Mouse (Mus musculus): ENCODE results near the gene Rin1.
"Not testable (repeated sequence)": the region's sequence is repeated elsewhere in the genome, so short reads cannot be mapped to it uniquely, and the experiment has no call there.

The Rin1 gene

DNA sequence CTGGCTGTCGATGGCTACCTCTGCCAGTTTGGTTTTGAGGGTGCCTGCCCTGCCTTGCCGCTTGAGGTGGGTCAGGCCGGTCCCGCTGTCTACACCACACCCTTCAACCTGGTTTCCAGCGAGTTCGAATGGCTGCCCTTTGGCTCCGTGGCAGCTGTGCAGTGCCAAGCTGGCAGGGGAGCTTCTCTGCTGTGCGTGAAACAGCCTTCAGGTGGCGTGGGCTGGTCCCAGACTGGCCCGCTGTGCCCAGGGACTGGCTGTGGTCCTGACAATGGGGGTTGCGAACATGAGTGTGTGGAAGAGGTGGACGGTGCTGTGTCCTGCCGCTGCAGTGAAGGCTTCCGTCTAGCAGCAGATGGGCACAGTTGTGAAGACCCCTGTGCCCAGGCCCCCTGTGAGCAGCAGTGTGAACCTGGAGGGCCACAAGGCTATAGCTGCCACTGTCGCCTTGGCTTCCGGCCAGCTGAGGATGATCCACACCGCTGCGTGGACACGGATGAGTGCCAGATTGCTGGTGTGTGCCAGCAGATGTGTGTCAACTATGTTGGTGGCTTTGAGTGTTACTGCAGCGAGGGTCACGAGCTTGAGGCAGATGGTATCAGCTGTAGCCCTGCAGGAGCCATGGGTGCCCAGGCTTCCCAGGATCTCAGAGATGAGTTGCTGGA, 18.4 kb downstream of the Rin1 start:
- DNase-seq (ENCODE audit: low read depth, low spot score), result no peak

DNA sequence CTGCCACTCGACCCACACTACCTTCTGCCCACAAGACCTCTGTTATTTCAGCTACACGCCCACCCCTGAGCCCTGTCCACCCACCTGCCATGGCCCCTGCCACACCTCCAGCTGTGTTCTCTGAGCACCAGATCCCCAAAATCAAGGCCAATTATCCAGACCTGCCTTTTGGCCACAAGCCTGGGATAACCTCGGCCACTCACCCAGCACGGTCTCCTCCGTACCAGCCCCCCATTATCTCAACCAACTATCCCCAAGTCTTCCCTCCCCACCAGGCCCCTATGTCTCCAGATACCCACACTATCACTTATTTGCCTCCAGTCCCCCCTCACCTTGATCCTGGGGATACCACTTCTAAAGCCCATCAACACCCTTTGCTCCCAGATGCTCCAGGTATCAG, 19.2 kb downstream of the Rin1 start:
- DNase-seq (ENCODE audit: low read depth, low spot score), result no peak

DNA sequence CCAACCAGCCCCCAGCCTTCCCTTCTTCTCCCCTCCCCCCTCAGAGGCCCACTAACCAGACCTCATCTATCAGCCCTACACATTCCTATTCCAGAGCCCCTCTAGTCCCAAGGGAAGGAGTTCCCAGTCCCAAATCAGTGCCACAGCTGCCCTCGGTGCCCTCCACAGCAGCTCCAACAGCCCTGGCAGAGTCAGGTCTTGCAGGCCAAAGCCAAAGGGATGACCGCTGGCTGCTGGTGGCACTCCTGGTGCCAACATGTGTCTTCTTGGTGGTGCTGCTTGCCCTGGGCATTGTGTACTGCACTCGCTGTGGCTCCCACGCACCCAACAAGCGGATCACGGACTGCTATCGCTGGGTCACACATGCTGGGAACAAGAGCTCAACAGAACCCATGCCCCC, 19.7 kb downstream of the Rin1 start:
- DNase-seq (ENCODE audit: low read depth, low spot score), result no peak

DNA sequence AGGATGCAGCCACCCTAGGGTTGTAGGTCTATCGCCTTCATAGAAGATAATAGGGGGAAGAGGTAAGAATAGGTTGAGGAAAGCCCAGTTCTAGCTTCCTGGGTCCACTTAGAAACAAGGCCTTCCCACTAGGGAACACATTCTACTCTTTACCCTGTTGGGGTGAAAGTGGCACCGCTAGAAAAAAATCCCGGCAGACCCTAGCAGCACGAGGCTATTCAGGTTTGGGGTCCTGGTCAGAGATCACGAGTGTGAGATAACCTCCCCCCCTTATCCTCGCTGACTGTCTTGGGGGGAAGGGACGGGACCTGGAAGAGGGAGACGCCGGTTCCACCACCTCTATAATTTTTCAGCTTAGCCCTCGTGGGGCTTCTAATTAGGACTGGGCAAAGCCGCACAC, 20.8 kb downstream of the Rin1 start:
- no peak for DNase-seq (ENCODE audit: low read depth, low spot score)

DNA sequence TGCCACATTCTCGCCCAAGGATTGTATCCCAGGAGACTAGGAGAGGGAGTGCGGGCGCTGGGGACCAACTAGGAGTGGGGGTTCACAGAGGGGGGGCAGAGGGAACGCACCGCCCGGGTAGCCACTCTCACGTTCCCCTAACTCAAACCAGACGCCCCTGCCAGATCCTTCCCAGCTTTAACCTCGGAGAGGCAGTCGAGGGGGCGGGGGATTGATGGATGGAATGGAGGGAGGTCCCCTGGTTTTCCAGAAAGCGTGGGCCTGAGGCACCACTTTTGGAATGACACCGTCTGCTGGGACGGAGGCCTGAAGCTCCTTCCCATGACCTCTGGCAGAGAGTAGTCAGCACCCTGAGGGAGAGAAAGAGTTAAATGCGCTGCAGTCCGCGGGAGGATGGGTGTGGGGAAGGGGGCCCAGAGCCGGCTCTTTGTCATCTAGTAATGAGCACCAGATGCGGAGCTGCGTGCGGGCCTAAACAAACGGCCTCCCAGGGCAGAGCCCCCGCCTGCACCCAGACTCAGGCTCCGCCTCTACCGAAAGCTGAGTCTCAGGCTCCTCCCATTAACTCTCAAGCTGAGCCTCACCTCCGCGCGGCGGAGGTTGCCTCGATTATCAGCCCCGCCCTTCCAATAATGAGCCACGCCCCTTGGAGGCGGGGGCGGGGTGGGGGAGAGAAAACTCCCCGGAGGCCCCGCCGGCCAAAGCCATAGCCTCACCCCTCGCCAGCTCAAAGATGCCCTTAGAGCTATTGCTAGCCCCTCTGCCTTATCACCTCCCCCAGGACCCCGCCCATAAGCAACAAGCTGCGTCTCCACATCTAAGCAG, 21.5 kb downstream of the Rin1 start:
- peak; percentile 71 for DNase-seq (ENCODE audit: low read depth, low spot score)

DNA sequence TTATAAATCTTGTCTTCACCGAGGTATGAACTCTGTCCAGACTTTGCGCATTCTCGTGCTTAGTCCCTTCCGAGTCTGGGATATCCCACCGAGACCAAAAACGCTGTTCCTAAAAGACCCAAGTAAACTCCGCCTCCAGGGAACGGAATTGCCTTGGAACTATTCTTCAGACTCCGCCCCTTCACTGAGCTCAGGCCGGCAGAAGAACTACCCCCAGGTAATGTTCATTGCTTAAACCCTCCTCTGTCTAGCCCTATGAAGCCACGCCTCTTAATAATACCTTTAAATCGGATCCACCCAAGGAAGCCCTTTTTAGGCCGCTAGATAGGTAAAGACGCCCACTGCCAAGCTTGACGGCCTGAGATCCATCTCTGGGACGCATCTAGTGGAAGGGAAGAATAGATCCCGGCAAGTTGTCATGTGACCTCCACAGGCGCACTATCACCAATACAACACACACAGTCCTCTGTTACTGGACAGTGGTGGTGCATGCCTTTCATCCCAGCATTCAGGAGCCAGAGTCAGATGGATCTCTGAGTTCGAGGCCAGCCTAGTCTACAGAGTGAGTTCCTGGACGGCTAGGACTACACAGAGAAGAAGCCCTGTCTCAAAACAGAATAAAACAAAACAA, 22.2 kb downstream of the Rin1 start:
- no peak for DNase-seq (ENCODE audit: low read depth, low spot score)

DNA sequence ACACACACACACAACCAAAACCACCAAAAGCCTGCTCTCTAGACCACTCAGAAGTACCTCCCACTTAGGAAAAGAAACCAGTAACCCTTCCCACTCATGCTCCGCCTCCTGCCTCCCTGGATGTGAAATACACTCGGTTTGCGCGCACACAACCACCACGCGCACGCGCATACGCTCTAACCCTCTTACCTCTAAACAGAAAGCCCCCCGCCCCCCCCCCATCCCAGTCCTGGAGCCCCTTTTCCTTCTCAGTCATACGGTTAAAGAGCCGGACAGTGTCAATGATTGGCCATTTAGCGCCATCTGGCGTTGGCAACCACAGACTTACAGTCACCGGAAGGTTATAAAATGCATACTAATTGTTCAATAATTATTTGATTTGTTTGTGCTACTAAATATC, 22.7 kb downstream of the Rin1 start:
- peak; percentile 74 for DNase-seq (ENCODE audit: low read depth, low spot score)

DNA sequence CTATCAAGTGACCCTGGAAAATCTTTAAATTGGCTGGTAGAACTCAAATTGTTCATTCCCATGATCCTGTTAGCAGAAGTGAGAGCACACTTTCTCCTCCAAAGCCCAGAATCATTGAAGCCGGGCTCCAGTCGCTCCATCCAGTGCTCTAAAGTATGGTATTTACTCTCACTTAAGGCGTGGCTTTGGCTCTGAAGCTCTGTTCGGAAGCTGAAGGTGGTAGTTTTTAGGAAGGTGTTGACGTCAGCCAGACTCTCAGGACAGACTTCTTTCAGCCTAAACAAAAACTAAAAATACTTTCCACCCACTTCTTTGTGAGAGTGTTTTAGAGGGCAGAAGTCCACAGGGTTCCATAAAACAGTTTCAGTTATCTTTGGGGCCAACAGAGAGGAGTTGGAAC, 23.2 kb downstream of the Rin1 start:
- peak; percentile 66 for DNase-seq (ENCODE audit: low read depth, low spot score)

DNA sequence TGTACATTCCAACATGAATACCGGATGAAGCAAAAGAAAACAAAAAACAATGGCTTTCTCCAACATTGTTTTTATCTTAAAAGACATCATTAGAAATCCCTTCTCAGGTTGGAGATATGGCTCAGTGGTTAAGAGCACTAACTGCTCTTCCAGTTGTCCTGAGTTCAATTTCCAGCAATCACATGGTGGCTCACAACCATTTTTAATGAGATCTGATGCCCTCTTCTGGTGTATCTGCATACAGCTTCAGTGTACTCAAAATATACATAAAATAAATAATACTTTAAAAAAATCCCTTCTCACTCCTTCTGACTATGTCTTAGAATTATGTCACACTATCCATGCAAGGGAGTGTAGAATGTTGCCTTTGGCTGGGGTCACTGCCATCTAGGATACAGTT, 29.0 kb downstream of the Rin1 start:
- no peak for DNase-seq (ENCODE audit: low read depth, low spot score)

DNA sequence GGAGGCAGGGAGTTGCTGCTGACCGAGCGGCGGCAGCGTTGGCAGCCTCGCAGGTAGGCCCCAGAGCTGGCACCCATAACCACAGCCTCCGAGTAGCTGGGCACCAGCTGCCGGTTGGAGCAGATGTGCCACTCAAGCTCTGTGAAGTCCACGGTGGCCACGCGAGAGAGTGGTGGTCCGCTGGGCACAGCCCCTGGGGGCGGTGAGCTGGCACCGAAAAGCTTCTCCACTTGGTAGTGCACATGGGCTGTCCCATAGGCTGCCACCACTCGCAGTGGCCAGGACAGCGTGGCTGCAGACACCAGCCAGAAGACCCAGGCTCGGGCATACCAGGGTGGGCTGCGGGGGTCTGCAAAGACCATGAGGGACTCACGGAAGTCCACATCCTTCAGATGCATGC, 31.7 kb downstream of the Rin1 start:
- no peak for DNase-seq (ENCODE audit: low read depth, low spot score)

DNA sequence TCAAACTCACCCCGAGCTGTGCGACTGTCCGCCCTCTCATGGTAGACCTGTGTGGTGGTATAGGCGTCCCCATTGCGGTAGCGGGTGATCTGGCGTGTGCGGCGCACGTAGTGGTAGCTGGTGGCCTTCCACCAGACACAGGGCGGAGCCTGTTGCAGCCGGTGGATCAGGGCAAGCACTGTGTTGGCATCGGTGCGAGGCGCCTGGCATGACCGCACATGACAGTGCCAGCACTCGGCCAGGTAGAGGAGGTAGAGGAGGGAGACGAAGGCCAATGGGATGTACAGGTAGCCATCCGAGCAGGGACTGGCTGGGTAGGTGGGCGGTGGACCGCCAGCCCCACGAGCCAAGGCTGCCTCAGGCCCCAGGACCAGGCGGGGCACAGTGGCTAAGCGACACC, 32.3 kb downstream of the Rin1 start:
- DNase-seq (ENCODE audit: low read depth, low spot score), result no peak

DNA sequence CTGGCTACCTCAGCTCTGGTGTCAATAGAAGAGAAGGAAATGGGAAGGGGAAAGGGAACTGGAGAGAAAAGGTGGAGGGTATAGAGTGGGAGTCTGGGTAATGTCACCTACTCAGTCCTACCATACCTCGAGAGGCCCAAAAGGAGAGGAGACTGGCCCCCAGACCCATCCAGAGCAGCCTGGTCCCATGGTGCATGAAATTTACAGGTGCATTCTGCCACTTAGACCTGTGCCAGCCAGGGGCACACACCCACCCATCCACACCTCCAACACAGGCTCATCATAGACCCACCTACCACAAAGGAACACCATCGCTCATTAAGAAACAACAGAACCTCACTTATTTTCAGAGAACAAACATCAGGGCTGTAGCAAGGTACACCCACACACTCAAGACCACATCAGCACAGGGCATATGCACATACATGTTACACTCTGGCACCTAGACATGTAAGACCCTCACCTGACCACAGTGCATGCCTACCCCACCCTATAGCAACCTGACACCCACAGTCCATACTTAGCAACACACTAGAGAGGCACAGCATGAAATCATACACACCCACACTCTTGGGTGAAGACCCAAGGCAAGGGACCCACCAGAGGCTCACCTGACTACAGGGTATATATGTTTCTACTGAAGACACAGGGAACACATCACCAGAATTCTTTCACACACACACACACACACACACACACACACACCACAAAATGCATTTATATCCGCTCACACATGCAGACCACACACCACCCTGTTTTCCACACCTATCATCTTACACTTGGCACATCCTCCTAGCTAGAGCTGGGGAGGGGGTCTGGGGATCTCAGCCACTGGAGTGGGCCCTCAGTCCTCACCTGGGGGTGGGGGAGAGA, 33.9 kb downstream of the Rin1 start:
- DNase-seq (ENCODE audit: low read depth, low spot score), result no peak

DNA sequence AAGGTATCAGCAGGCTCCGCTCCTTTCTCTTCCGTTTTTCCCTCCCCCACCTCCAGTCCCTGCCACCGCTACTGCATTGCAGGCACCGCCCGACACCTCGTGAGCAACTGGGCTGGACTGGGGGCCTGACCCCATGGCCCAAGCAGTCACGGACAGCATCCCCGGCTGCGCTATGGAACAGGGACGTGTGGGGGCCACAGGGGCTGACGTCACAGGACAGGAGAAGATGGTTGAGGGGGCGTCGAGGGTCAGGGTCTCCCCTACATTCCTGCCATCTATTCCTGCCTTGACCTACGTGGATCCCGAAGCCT, 34.5 kb downstream of the Rin1 start:
- DNase-seq (ENCODE audit: low read depth, low spot score), result peak; percentile 63

DNA sequence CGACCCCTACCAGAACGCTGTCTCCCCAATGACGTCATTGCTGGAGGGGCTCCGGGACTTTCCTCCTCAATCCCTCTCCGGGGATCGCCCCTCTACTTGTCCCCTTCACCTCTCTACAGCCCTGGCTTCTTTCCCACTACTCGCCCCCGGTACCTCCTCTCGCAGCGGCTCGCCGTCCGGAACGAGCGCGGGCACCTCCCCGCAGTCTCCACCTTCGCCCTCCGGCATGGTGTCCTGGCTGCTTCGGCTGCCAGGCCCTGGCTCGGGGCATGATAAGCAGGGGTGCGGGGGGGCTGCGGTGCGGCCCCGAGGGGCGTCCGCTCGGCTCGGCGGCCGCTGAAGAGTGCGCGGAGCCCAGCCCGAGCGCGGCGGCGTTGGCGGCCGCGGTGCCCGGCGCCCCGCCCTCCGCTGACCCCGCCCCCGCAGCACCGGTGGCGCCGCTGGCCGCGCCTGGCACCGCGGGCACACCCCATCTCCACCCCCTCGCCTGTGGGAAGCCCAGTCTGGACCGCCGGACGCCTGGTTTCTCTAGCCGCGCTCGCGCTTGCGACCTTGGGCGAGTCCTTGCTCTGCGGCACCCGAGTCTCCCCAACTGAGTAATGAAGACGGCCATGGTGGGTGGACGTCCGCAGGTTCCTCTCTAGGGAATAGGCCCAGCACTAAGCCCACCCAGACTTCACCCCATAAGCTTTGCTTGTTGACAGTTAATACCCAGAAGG, 35.0 kb downstream of the Rin1 start, which contains the start of gene Tmem151a:
TSS of gene Tmem151a (minus strand) at position 387 of the 719 bp plus-strand sequence.
- peak; percentile 87 for DNase-seq (ENCODE audit: low read depth, low spot score)

DNA sequence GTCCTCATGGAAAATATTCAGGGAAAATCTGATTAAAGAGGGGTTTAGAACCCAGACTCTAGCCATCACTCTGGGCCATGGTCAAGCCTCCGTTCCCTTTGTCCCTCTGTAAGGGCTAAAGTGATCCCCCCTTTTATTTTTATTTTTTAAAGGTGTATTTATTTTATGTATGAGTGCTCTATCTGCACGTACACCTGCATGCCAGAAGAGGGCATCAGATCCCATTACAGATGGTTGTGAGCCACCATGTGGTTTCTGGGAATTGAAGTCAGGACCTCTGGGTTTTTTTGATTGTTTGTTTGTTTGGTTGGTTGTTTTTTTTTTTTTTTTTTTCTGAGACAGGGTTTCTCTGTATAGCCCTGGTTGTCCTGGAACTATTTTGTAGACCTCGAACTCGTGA, 36.3 kb downstream of the Rin1 start:
- not testable (repeated sequence) for DNase-seq (ENCODE audit: low read depth, low spot score)

DNA sequence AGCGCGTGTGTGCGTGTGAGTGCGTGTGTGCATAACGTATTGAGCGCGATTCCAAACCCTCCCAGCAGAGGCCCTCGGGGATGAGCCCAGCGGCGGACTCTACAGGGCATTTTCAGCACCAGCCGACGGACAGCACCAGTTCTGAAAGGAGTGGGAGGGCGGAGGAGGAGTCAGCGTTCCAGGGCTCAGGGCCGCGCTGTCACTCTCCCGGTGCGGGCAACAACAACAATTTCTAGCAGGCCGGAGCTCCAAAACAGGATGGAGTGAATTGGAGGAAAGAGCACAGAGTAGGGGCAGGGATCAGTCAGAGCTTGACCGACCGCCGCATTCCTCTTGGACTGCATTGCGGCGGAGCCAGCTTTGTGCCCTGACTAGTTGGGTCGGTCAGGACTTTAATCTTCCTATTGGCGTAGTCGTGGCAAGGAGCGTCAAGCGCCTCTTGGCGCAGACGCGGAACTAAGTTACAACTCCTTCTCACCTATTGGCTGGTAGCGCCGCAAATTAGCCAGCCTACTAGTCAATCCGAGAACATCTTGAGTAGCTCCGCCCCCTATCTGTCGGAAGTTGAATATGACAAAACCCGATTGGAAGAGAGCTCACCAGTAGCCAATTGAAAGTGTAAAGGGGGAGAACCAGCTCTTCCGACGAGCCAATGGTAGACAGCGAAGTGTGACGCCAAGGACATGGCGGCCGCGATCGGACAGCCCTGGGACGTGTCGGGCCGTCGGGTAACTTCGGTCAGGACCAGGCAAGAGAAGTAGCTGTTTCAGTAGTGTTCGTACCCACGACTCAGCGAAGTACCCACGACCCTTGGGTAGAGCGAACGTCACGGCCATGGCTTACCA, 37.8 kb downstream of the Rin1 start, which contains the start of gene Yif1a:
TSS of gene Yif1a (plus strand) at position 655 of the 845 bp plus-strand sequence.
- DNase-seq (ENCODE audit: low read depth, low spot score), result peak; percentile 100

DNA sequence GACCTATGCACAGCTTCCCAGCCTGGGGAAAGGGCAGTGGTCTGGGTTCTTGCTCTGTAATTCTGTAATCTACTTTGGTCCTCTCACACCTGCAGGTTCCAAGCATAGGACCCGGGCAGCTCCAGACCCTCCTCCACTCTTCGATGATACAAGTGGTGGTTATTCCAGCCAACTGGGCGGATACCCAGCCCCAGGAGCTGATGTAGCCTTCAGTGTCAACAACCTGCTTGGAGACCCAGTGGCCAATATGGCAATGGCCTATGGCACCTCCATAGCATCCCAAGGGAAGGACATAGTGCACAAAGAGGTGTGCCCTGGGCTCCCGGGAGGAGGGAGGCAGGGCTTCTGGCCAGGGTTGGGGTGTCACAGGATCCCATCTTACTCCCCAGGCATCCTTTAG, 39.0 kb downstream of the Rin1 start:
- no peak for DNase-seq (ENCODE audit: low read depth, low spot score)

DNA sequence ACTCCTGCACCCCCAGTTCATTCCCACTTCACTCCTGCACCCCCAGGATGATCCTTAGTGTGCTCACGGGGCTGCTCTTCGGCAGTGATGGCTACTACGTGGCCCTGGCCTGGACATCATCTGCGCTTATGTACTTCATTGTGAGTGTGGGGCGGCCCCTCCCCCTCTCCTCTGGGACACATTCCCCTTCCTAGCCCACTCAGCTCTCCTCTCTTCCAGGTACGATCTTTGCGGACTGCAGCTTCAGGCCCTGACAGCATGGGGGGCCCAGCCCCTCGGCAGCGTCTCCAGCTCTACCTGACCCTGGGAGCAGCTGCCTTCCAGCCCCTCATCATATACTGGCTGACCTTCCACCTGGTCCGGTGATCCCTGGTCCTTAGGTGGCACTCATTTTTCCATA, 41.8 kb downstream of the Rin1 start:
- DNase-seq (ENCODE audit: low read depth, low spot score), result no peak

DNA sequence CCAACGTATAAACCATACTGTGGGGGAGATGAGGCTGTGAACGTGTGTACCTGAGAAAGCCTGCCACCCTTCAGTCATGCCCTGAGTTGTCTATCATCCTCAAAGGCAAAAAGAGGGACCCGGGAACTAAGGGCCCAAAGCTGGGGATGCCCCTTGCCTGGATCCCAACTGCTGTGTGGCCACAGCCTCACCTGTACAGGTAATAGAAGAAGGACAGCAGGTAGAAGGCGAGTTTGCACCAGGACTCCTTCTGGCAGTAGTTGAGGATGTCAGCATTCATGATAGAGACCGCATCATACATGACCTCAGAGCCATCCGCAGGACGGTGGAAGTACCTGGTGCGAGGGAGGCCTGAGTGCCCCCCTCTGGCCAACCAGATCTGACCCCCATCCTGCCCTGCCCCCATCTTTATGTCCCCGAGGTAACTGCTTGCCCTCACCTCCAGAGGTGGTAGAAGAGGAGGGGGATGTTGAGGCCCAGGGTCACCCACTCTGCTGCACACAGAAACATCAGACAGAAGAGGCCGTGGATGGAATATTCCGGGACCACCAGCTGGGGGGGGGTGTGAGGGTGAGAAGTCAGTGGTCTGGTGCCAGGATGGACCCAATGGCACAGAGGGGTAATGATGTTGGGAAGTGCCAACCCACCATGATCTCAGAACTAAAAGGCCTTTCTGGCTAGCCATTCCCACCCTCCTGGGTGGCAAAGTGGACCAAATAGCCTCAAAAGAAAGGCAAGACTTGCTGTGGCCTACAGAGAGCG, 43.4 kb downstream of the Rin1 start:
- no peak for DNase-seq (ENCODE audit: low read depth, low spot score)

DNA sequence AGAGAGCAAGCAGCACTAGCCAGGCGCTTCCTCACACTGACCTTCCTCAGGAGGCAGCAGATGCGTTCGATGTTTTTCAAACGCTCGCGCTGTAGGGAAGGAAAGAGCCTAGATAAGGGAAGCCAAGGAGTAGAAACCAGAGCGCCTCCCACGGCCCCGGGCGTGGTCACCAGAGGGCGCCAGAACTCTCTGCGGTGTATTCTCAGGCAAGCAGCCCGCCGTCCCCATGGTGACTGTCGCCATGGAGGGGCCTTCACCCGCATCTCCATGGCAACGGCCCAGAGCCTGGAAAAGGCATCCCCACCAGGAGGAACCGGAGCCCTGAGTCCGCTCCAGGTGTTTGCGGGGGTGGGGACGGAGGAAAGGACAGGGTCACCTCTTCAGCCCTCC, 44.0 kb downstream of the Rin1 start:
- peak; percentile 97 for DNase-seq (ENCODE audit: low read depth, low spot score)
